Mouse (Mus musculus): ENCODE results near the gene Myl6.

The Myl6 gene

GRCm38 (mm10) chr10:128493695-128494666 is at the start of gene Myl6:
Gene Myl6 (minus strand): TSS chr10:128494145.
- DNase-seq (ENCODE audit: low read depth, low spot score), result peak; percentile 99

- no peak for DNase-seq (ENCODE audit: low read depth, low spot score)
Observed at GRCm38 (mm10) chr10:128543100-128543499, 49.2 kb upstream of the Myl6 start.

DNA sequence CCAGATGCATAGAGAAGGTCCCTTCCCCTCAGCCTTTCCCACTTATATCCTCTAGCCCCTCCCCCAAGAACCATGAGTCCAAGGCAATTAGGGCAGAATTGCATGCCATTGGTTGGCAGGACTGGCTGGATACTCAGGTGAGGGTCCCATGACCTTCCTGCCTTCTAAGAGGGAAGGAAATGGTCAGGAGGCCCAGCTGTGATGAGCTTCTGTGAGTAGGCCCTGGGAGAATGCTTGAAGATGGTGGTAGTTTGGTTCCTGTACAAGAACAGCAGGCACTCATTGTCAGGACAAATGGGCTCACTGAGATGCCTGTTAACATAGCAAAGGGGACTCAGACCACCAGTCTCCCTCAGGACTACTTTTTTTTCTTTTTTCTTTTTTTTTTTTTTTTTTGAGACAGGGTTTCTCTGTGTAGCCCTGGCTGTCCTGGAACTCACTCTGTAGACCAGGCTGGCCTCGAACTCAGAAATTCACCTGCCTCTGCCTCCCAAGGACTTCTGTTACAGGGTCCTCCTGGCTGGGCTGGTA is 44.5 kb upstream of the Myl6 start:
- no peak for DNase-seq (ENCODE audit: low read depth, low spot score)

GRCm38 (mm10) chr10:128536266-128536940 is 42.5 kb upstream of the Myl6 start:
- peak; percentile 83 for DNase-seq (ENCODE audit: low read depth, low spot score)

- no peak for DNase-seq (ENCODE audit: low read depth, low spot score)
Observed at GRCm38 (mm10) chr10:128535624-128536265, 41.8 kb upstream of the Myl6 start.

- no peak for DNase-seq (ENCODE audit: low read depth, low spot score)
Observed at GRCm38 (mm10) chr10:128535206-128535605, 41.3 kb upstream of the Myl6 start.

DNA sequence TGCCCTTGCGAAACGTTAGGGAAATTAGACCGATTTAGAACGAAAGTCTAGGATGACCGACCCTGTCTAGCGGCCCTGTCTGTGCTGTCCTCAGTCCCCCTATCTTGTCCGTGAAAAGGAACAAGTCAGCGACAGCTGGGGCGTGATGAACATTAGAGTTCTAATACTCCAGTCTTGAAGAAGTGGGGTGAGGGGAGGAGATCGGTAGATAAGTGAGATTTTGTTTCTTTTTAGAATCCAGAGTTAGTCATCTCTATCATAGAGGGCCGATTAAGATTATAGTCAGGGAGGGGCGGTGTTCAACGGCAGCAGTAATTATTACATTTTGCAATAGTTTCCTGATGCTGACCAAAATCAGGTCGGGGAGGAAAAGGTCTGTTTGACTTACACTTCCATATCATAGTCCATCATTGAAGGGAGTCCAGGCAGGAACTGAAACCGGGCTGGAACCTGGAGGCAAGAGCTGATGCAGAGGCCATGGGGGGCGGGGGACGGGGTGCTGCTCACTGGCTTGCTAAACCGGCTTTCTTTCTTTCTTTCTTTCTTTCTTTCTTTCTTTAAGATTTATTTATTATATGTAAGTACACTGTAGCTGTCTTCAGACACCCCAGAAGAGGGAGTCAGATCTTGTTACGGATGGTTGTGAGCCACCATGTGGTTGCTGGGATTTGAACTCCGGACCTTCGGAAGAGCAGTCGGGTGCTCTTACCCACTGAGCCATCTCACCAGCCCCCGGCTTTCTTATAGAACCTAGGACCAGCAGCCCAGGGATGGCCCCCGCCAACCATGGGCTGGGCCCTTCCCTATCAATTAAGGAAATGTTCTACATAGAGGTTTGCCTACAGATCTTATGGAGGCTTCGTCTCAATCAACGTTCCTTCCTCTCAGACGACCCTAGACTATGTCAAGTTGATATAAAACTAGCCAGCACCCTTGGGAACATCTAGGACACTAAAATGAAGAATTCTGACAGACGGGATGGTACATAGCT is 32.7 kb upstream of the Myl6 start:
- no peak for DNase-seq (ENCODE audit: low read depth, low spot score)

- peak; percentile 94 for DNase-seq (ENCODE audit: low read depth, low spot score)
Observed at GRCm38 (mm10) chr10:128525671-128526308, 31.8 kb upstream of the Myl6 start, which contains the start of gene Esyt1. Gene Esyt1 (minus strand): TSS chr10:128525871.

- DNase-seq (ENCODE audit: low read depth, low spot score), result peak; percentile 36
Observed at GRCm38 (mm10) chr10:128524732-128525662, 31.1 kb upstream of the Myl6 start.

DNA sequence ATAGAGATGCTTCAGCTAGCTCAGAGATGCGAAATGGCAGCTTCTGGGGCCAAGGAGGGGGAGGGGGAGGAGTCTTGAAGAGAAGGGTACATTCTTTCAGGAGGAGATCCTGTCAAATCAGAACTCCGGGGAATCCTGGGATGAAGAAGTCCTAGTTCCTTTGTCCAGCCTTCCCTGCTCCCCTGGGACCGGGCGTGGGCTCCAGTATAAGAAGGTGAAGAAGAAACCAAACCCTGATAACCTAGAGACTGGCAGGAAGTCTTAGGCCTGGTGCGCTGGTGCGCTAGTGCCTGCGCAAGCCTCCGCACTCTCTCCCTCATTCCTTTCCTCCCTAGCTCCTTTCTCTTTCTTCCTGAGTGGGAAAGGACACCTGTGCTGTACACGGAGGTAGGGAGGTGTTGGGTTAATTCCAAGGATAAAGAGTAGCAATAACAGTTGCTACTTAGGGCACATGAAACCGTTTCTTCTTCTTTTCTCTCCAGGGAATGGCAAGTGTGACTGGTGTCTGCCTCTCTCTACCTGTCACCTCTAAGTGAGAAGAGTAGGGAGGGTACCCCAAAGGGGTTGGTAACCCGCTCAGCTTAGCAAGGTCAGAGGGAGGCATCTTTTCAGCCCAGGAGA is 30.3 kb upstream of the Myl6 start:
- no peak for DNase-seq (ENCODE audit: low read depth, low spot score)

GRCm38 (mm10) chr10:128522351-128522750 is 28.4 kb upstream of the Myl6 start:
- no peak for DNase-seq (ENCODE audit: low read depth, low spot score)

GRCm38 (mm10) chr10:128520591-128520990 is 26.6 kb upstream of the Myl6 start:
- no peak for DNase-seq (ENCODE audit: low read depth, low spot score)

DNA sequence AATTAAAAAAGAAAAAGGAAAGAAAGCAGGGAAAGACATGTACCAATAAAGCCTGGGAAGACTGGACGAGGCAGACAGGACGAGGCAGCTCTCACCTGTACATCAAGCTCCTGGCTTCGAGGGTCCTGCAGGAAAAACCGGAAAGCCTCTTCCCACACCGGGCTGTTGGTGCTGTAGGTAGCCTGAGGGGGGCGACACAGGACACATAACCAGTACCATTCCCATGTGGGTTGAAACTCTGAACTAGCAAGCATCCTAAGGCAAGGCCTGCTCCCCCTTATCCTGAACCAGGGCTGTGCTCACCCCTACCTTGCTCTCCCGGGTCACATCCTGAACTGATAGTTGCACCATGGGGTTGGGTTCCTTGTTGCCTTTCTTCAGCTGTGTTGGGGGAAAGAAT is 24.9 kb upstream of the Myl6 start:
- DNase-seq (ENCODE audit: low read depth, low spot score), result no peak

DNA sequence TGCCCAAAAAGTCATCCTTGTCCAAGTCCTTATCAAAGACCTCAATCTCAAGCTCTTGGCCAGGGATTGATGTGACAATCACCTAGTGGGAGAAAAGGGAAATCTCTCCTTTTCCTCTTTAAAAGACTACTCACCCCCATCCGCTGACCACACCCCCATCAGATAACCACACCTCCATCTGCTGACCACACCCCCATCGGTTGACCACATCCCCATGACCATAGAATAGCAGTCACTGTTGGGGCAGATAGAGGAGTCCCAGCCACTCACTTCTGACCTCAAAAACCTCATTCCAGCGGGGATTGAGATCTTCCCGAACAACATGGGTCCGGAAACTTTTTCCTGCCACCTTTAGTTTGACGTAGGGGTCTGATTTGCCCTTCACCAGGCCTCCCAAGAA is 22.7 kb upstream of the Myl6 start:
- DNase-seq (ENCODE audit: low read depth, low spot score), result no peak

DNA sequence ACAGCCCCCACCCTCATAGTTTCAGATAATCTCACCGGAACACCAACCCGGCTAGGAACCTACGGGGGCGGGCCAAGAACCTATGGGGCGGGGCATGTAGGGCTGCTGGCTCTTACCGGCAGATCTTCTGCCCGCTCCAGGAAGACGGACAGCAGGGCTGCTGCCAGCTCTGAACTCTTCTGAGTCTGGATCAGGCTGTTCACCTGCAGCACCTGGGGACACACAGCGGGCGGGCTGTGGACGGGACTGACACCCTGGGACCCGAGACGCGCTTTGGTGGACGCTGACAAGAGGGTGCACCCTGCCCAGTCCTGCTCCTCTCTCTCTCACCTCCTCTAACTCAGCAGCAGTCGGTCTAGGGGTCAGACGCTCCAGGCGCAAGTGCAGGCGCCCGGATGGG is 22.1 kb upstream of the Myl6 start:
- DNase-seq (ENCODE audit: low read depth, low spot score), result no peak

GRCm38 (mm10) chr10:128515044-128515443 is 21.1 kb upstream of the Myl6 start:
- DNase-seq (ENCODE audit: low read depth, low spot score), result no peak

DNA sequence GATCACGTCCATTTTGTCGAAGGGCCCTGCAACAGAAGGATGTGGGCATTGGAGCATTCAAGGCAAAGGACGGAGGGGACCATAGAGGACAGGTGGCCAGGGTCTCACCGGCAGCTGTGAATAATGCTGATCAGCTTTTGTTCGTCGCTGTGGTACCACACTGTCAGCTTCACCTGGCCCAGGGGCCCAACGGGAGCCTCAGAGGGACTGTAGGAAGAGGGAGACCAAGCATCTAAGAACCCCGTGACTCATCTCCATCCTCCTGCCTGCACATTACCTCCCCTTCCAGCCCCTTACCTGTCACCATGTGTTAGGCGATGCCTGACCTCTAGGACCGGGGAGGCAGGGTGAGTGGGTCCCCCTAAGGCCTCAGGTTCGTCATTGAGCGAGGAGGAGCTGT is 17.8 kb upstream of the Myl6 start:
- no peak for DNase-seq (ENCODE audit: low read depth, low spot score)

DNA sequence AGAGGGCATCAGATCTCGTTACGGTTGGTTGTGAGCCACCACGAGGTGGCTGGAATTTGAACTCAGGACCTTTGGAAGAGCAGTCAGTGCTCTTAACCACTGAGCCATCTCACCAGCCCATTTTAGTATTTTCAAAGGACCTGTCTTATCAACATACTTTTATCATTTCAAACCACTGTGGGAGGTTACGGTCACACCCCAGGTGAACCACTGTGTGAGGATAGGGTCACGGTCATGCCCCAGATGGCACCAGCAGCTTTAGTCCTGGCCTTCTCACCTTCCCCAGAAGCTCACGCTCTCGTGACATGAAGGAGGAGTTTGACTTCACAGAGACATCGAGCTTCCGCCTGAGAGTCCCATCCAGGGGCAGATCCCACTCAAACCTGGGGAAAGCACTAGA is 17.2 kb upstream of the Myl6 start:
- DNase-seq (ENCODE audit: low read depth, low spot score), result no peak

GRCm38 (mm10) chr10:128510301-128510700 is 16.4 kb upstream of the Myl6 start:
- DNase-seq (ENCODE audit: low read depth, low spot score), result no peak
